Mouse (Mus musculus): ENCODE results near the gene Pitx2.

The Pitx2 gene

GRCm38 (mm10) chr3:129199609-129200500 is at the start of gene Pitx2:
TSS of gene Pitx2 (plus strand) at chr3:129199878.
- peak in 1 of 2 experiments; percentile 23 for DNase-seq (ENCODE audit: low spot score in 2 of 2)

GRCm38 (mm10) chr3:129150001-129150400 is 49.7 kb upstream of the Pitx2 start:
- DNase-seq (ENCODE audit: low spot score in 2 of 2), result no peak

- no peak for DNase-seq (ENCODE audit: low spot score in 2 of 2)
These were observed 48.5 kb upstream of the Pitx2 start for GRCm38 (mm10) chr3:129151096-129151685.

GRCm38 (mm10) chr3:129158812-129159370 is 40.8 kb upstream of the Pitx2 start:
- no peak for DNase-seq (ENCODE audit: low spot score in 2 of 2)

GRCm38 (mm10) chr3:129161333-129162035 is 38.2 kb upstream of the Pitx2 start:
- DNase-seq (ENCODE audit: low spot score in 2 of 2), result no peak

- DNase-seq (ENCODE audit: low spot score in 2 of 2), result no peak
These were observed 35.4 kb upstream of the Pitx2 start for GRCm38 (mm10) chr3:129164246-129164645.

- no peak for DNase-seq (ENCODE audit: low spot score in 2 of 2)
These were observed 34.0 kb upstream of the Pitx2 start for GRCm38 (mm10) chr3:129165715-129166114.

GRCm38 (mm10) chr3:129166684-129167083 is 33.0 kb upstream of the Pitx2 start:
- DNase-seq (ENCODE audit: low spot score in 2 of 2), result no peak

GRCm38 (mm10) chr3:129170416-129170815 is 29.3 kb upstream of the Pitx2 start:
- no peak for DNase-seq (ENCODE audit: low spot score in 2 of 2)

GRCm38 (mm10) chr3:129171789-129172188 is 27.9 kb upstream of the Pitx2 start:
- DNase-seq (ENCODE audit: low spot score in 2 of 2), result no peak

GRCm38 (mm10) chr3:129194436-129194835 is 5.2 kb upstream of the Pitx2 start:
- no peak for DNase-seq (ENCODE audit: low spot score in 2 of 2)

- DNase-seq (ENCODE audit: low spot score in 2 of 2), result no peak
These were observed 4.6 kb upstream of the Pitx2 start for GRCm38 (mm10) chr3:129195036-129195435.

- DNase-seq (ENCODE audit: low spot score in 2 of 2), result no peak
These were observed 3.7 kb upstream of the Pitx2 start for GRCm38 (mm10) chr3:129195816-129196549.

- no peak for DNase-seq (ENCODE audit: low spot score in 2 of 2)
These were observed 3.1 kb upstream of the Pitx2 start for GRCm38 (mm10) chr3:129196550-129196919.

- no peak for DNase-seq (ENCODE audit: low spot score in 2 of 2)
These were observed 2.6 kb upstream of the Pitx2 start for GRCm38 (mm10) chr3:129197035-129197434.

GRCm38 (mm10) chr3:129197786-129198626 is 1.7 kb upstream of the Pitx2 start:
- peak in 1 of 2 experiments; percentile 2 for DNase-seq (ENCODE audit: low spot score in 2 of 2)

GRCm38 (mm10) chr3:129198627-129198903 is 1.1 kb upstream of the Pitx2 start:
- DNase-seq (ENCODE audit: low spot score in 2 of 2), result no peak

GRCm38 (mm10) chr3:129199160-129199608 is 494 bp upstream of the Pitx2 start:
- no peak for DNase-seq (ENCODE audit: low spot score in 2 of 2)

GRCm38 (mm10) chr3:129200501-129200890 is 818 bp downstream of the Pitx2 start:
- peak in 1 of 2 experiments; percentile 19 for DNase-seq (ENCODE audit: low spot score in 2 of 2)

GRCm38 (mm10) chr3:129201156-129201555 is 1.5 kb downstream of the Pitx2 start:
- DNase-seq (ENCODE audit: low spot score in 2 of 2), result no peak
